Mouse (Mus musculus) lung, postnatal 4 days (tissue): ENCODE measurements around the gene Adamts20.
"Not testable (repeated sequence)": the region's sequence is repeated elsewhere in the genome, so short reads cannot be mapped to it uniquely, and the experiment has no call there.

Experiments
- DNase-seq, 2 experiments: peaks; one replicate each; pipeline ENCODE4 v3.0.0; 2021

Adamts20 gene

DNA sequence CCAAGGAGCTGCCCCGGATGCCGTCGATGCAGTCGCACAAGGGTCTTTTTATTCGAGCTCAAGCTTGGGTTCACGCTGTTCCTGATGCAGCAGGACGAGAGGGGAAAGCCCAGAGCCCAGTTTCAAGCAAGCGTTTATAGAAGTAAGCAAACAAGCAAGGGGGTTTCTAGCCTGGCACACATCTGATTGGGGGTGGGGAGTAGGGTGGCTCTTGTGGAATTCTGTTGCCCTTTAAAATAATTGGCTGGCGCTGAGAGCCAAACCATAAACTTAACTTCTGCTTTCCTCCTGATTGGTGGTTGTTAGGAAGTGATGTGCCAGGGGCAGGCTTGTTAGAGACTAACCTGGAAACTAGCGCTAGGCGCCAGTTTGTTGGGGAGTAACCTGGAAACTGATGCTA, at the start of gene Adamts20:
Adamts20 (minus strand) TSS at position 101 of the 400 bp plus-strand sequence.
- DNase-seq, result no peak

- DNase-seq, result no peak
Observed at GRCm38 (mm10) chr15:94503451-94504215, 38.4 kb upstream of the Adamts20 start.

- no peak for DNase-seq
Observed at GRCm38 (mm10) chr15:94499260-94499659, 34.0 kb upstream of the Adamts20 start.

DNA sequence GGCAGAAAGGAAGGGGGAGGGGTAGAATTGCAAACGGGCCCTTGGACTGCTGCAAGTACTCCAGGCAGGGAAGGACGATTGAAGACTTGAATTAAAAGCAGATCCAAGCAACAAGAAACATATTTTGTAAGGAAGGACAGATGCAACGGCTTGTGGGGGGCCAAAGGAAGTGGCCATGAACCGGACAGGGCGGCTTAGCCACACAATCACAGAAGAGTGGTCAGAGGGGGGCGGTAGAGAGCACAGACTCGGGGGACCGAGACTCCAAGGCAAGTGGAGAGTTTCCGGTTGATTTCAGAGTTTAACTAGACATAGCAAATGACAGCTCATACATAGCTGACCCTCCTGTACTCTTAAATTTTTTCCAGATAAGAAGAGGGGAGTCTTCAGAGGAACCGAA, 30.7 kb upstream of the Adamts20 start:
- no peak for DNase-seq

DNA sequence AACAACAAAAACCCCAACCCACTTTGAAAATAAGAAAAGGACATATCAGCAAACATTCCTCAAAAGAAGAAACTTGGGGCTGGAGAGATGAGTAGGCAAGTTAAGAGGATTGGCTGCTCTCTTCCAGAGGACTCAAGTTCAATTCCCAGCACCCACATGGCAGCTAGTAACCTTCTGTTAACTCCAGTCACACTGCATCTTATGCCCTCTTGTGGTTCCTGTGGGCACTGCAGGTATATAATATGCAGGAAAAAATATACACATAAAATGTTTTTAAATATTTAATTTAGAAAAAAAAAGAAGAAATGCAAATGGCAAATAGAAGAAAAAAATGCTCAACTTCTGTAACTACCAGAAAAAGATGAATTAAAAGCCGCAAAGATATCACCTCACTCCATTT, 29.2 kb upstream of the Adamts20 start:
- no peak for DNase-seq

GRCm38 (mm10) chr15:94489433-94489832, 24.2 kb upstream of the Adamts20 start:
- no peak for DNase-seq

DNA sequence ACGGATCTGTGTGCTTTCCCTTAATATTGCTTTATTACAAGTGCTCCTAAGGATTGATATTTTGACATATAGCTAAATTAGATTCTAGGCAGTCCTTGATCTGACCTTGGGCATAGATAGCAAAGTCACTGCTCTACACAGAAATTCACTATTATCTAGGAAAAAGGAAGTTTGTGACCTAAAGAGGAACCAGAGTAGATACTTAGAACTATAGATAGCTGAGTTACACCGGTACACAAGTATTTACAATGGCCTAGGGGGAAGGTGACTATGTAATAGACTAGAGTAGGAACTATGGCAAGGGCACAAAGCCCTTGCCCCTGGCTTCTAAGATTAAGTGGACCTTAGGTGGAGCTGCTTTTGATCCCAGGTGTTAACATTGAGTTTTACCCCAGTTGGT, 22.8 kb upstream of the Adamts20 start:
- DNase-seq, result not testable (repeated sequence)

- no peak for DNase-seq
Observed at GRCm38 (mm10) chr15:94482555-94482954, 17.3 kb upstream of the Adamts20 start.

- DNase-seq, result no peak
Observed at GRCm38 (mm10) chr15:94480792-94481191, 15.6 kb upstream of the Adamts20 start.

DNA sequence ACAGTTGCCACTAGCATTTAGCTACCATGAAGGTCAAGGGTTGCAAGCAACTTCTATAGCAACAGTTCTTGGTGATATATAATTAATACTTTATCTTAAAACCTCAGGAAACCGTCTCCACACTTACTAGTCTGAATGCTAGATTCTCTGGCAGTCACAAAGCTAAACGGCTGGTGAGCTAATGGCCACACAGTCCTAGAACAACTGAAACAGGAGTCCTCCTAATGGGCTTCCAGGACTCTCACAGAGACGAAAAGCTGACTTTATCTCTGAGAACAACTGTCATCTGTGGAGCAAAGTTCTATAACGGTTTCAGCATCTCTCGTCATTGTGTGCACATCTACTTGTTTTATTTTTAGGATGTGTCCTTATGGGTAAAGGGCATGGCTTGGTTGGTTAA, 15.0 kb upstream of the Adamts20 start:
- DNase-seq, result no peak

DNA sequence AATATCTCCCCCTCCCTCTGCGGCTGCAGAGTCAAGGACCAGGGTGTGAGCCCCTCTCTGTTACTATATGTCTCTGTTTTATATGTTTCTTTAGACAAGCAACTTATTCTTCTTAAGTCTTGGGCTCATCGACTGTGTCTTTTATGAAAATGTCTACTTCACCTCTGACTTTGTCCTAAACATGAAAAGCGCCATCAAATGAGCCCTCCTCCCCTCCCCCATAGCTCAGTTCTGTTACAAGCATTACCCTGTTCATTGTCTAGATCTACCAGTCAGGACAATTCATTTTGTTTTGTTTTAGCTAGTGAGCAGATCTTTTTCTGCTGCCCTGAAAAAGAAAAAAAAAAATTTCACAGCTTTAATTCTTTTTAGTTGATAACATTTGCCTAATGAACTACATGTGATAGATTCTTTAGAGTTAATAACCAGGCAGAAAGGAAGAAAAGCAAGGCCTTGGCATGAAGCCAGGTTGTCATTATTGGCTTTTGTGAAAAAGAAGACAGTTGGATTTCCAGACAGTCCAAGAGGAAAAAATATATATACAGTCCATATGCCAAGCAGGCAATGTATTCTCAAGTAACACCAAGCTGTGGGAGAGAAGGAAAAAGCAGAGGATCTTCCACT, 14.4 kb upstream of the Adamts20 start:
- DNase-seq, result no peak

- DNase-seq, result no peak
Observed at GRCm38 (mm10) chr15:94478706-94479105, 13.5 kb upstream of the Adamts20 start.

DNA sequence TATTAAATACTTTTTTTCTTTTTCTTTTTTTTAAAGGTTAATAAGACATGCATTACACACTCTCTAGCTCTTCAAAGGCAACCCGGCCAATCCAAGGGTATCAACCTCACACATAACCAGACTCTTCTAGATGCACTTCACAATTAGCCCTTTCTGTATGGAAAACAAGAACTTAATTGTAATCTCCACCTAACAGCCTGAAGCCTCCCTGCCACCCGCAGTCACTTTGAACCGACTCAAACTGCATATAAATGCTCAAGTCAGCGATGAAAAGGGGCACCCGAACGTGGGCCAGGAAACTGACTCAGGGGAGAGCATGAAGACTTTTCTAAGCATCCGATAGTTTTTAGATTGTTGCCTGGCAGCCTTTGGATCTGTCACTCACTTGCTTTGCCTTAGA, 12.1 kb upstream of the Adamts20 start:
- no peak for DNase-seq

DNA sequence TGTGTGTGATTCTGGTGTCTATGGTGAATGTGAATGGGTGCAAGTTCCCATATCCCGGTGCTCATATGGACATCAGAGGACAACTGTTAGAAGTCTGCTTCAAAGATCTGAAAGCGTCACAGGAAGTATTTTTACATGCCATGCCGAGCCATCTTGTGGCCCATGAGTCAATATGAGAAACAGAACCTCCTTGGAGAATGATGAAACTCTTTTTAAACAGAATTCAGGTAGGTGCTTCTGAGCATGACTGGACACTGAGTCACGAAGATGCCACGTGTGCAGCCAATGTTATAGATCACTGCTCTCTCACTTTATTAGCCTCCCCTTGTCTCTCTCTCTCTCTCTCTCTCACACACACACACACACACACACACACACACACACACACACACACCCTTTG, 10.8 kb upstream of the Adamts20 start:
- DNase-seq, result no peak

- no peak for DNase-seq
Observed at GRCm38 (mm10) chr15:94470361-94470760, 5.1 kb upstream of the Adamts20 start.

DNA sequence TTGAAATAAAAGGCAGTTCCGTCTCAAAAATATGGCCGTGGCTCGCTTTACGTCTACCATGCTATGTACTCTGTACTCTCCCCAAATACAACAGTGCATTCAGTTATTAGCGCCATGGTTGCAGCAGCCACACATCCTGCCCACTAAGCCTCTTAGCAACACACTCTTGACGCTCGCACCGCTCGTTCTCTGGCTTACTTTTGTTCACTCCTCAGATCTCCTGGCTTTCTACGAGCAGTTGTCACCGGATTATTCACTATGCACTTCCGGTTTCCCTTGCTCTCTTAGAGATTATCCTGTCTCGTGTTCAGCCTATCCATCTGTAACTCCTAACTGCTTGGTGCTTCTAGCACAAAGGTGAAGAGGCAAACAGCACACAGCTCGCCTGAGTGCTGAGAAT, 337 bp downstream of the Adamts20 start:
- DNase-seq, result no peak

- peak in 1 of 2 experiments; percentile 23 for DNase-seq
Observed at GRCm38 (mm10) chr15:94463251-94463650, 2.0 kb downstream of the Adamts20 start.

DNA sequence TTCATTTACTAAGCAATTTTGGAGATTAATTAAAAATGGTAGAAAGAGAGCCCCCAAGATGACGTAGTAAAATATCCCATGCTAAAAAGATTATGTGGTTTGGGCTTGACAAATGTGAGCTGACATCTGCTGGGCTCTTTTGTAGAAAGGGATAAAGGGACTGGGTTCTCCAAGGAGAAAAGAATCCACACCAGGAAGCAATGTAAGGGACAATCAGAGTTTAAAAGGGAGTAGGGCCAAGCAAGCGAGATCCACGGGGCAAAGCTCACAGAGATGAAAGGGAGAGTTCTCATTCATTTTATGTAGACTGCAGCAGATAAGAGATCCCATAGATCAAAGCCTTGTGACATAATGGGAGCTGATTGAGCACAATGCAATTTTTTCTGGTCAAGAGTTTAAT, 3.0 kb downstream of the Adamts20 start:
- DNase-seq, result no peak

DNA sequence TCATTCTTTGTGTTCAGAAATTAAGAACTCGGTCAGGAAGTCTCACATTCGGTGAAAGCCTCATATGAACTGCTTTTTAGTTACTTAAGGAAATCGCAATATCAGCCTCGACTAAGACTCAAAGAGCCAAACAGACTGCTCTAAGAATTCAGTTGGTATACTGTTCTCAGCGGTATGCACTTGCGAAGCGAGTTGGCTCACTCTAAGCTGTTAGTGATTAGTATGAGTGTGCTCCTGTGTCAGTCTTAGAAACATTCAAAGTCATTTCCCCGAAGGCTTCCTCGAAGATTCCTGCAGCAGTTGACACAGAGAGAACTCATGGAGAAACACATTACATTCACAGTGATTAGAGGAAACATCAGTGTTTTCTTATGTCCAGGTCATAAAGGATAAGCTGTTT, 4.1 kb downstream of the Adamts20 start:
- no peak for DNase-seq

- DNase-seq, result no peak
Observed at GRCm38 (mm10) chr15:94457636-94458390, 7.4 kb downstream of the Adamts20 start.

GRCm38 (mm10) chr15:94452848-94453247, 12.4 kb downstream of the Adamts20 start:
- DNase-seq, result no peak

GRCm38 (mm10) chr15:94451600-94451999, 13.6 kb downstream of the Adamts20 start:
- DNase-seq, result no peak

GRCm38 (mm10) chr15:94444437-94445136, 20.6 kb downstream of the Adamts20 start:
- no peak for DNase-seq
